Mouse (Mus musculus) thymus, adult 18-20 months (tissue): Measurements from ENCODE around the gene Cep135.

Experiments used
- DNase-seq, 2 experiments: peaks; one replicate each; pipeline ENCODE4 v3.0.0; 2022; ENCODE audit warnings: mixed read lengths in 2 of 2

Cep135 gene

GRCm38 (mm10) chr5:76684658-76685605 is 96.4 kb downstream of the Cep135 start:
- no peak for DNase-seq

- DNase-seq: no peak
Observed at GRCm38 (mm10) chr5:76687961-76688600, 99.6 kb downstream of the Cep135 start.

GRCm38 (mm10) chr5:76688643-76689042 is 100.1 kb downstream of the Cep135 start:
- DNase-seq: no peak

- no peak for DNase-seq
Observed at GRCm38 (mm10) chr5:76690177-76690593, 101.7 kb downstream of the Cep135 start.

GRCm38 (mm10) chr5:76691251-76691650 is 102.8 kb downstream of the Cep135 start:
- DNase-seq: no peak

GRCm38 (mm10) chr5:76691706-76692424 is 103.4 kb downstream of the Cep135 start:
- no peak for DNase-seq
